Mouse (Mus musculus) frontal cortex, postnatal 14 days (tissue): ENCODE results near the gene Gm49369.
"Not testable (repeated sequence)": the region's sequence is repeated elsewhere in the genome, so short reads cannot be mapped to it uniquely, and the experiment has no call there.

ENCODE experiments used
- DNase-seq, 2 experiments: peaks; one replicate each; pipeline ENCODE4 v3.0.0; 2022; ENCODE audit warnings: low spot score in 2 of 2

The Gm49369 gene

GRCm38 (mm10) chr7:142382567-142382966 is at the start of gene Gm49369:
Gene Gm49369 (minus strand): TSS chr7:142382667.
- no peak for DNase-seq

GRCm38 (mm10) chr7:142431106-142431505 is 48.6 kb upstream of the Gm49369 start:
- DNase-seq, result no peak

GRCm38 (mm10) chr7:142430160-142430678 is 47.8 kb upstream of the Gm49369 start:
- DNase-seq, result peak; percentile 44 to 49

- DNase-seq, result no peak
Measured at GRCm38 (mm10) chr7:142428213-142428612, 45.7 kb upstream of the Gm49369 start.

GRCm38 (mm10) chr7:142425641-142426213 is 43.3 kb upstream of the Gm49369 start:
- DNase-seq, result no peak

- DNase-seq, result no peak
Measured at GRCm38 (mm10) chr7:142421826-142422225, 39.4 kb upstream of the Gm49369 start.

- DNase-seq, result no peak
Measured at GRCm38 (mm10) chr7:142419887-142420286, 37.4 kb upstream of the Gm49369 start.

- no peak for DNase-seq
Measured at GRCm38 (mm10) chr7:142418679-142419078, 36.2 kb upstream of the Gm49369 start.

- DNase-seq, result no peak
Measured at GRCm38 (mm10) chr7:142418027-142418426, 35.6 kb upstream of the Gm49369 start.

- DNase-seq, result no peak
Measured at GRCm38 (mm10) chr7:142416225-142416624, 33.8 kb upstream of the Gm49369 start.

GRCm38 (mm10) chr7:142415314-142415713 is 32.8 kb upstream of the Gm49369 start:
- no peak for DNase-seq

- no peak for DNase-seq
Measured at GRCm38 (mm10) chr7:142413285-142413684, 30.8 kb upstream of the Gm49369 start.

- DNase-seq, result no peak
Measured at GRCm38 (mm10) chr7:142409603-142410002, 27.1 kb upstream of the Gm49369 start.

GRCm38 (mm10) chr7:142408686-142409085 is 26.2 kb upstream of the Gm49369 start:
- DNase-seq, result no peak

GRCm38 (mm10) chr7:142407935-142408334 is 25.5 kb upstream of the Gm49369 start:
- no peak for DNase-seq

GRCm38 (mm10) chr7:142405134-142405533 is 22.7 kb upstream of the Gm49369 start:
- not testable (repeated sequence) for DNase-seq

GRCm38 (mm10) chr7:142403591-142403990 is 21.1 kb upstream of the Gm49369 start:
- DNase-seq, result no peak

GRCm38 (mm10) chr7:142400750-142401142 is 18.3 kb upstream of the Gm49369 start:
- DNase-seq, result no peak

- DNase-seq, result no peak
Measured at GRCm38 (mm10) chr7:142400112-142400749, 17.8 kb upstream of the Gm49369 start.

GRCm38 (mm10) chr7:142399250-142399649 is 16.8 kb upstream of the Gm49369 start:
- no peak for DNase-seq

- no peak for DNase-seq
Measured at GRCm38 (mm10) chr7:142398052-142398451, 15.6 kb upstream of the Gm49369 start.

- no peak for DNase-seq
Measured at GRCm38 (mm10) chr7:142396611-142397010, 14.1 kb upstream of the Gm49369 start.

- no peak for DNase-seq
Measured at GRCm38 (mm10) chr7:142395472-142395871, 13.0 kb upstream of the Gm49369 start.
